Mouse (Mus musculus): ENCODE data around the gene Zfp711.

Zfp711 gene

GRCm38 (mm10) chrX:112600511-112601305 lies at the start of gene Zfp711:
Zfp711 (plus strand) TSS chrX:112600526.
- peak; percentile 47 for DNase-seq (ENCODE audit: low spot score)

GRCm38 (mm10) chrX:112567716-112568115 lies 32.6 kb upstream of the Zfp711 start:
- DNase-seq (ENCODE audit: low spot score): peak; percentile 33

GRCm38 (mm10) chrX:112601306-112602120 lies 1.2 kb downstream of the Zfp711 start:
- DNase-seq (ENCODE audit: low spot score): no peak

GRCm38 (mm10) chrX:112675525-112675924 lies 75.2 kb downstream of the Zfp711 start:
- DNase-seq (ENCODE audit: low spot score): no peak

GRCm38 (mm10) chrX:112680605-112681004 lies 80.3 kb downstream of the Zfp711 start:
- no peak for DNase-seq (ENCODE audit: low spot score)

Data from ovary, adult 18-20 months (tissue).